Mouse (Mus musculus): ENCODE results near the gene Gabarapl1. TPM values are rescaled to one million over a fixed set of nuclear protein-coding genes. Genes with fewer than 3 reads are reported as not detected.
"Not testable (repeated sequence)": the region's sequence is repeated elsewhere in the genome, so short reads cannot be mapped to it uniquely, and the experiment has no call there.

Gabarapl1 gene
- polyA plus RNA-seq (2015; fragmentation: Nextera tagmentation; extraction: Ambion mirVana): 74.1 and 77.7 TPM in 2 replicates

DNA sequence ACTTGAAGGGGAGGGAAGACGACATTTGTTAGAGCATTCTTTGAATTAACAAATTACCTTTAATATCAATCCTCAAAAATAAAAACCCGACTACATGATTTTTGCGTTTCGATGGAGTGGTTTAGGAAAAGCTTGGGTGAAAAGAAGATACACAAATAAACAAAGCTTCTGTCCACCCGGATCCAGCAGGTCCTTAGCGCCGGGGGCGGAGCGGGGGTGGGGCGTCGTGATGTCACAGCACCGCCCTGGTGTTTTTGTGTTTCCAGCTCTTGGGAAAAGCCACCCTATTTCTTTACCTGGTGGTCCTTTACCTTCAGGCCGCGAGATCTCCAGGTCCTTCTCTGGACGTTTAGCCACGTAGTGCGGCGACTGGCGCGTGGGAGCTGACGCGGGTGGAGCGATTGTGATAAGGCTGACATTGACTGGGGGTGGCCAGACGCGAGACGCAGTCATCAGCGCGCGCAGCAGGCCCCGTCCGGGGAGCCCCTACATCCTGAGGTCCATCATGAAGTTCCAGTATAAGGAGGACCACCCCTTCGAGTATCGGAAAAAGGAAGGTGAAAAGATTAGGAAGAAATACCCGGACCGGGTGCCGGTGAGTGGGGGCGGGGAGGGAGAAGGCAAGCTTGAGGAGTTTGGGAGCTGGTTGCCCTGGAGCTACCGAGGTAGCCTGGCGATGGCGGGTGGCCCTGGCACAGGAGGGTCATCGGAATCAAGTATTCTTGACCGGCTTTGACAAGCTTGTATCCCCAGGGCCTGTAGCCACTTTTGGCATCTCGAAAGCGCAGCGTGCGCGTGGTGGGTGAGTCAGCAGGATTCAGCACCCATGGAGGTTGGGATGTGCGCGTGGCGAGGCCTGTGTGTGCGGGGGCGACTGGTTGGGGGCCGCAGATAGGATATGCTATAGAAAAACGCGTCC, at the start of gene Gabarapl1:
TSS of gene Gabarapl1 (plus strand) at position 219 of the 919 bp plus-strand sequence.
- under 1% methylated on average over 55 of the region's 55 CpGs for WGBS

GRCm38 (mm10) chr6:129494924-129495323, 38.0 kb upstream of the Gabarapl1 start:
- no peaks in the 10 kb centered on the region for H3K36me3 ChIP-seq (ENCODE audit: insufficient read depth, low read length)

More for the DNA sequence above, at the start of gene Gabarapl1:
- peak; percentile 80 for ATAC-seq (ENCODE audit: low FRiP score, low TSS enrichment)
- no peaks in the 10 kb centered on the region for H3K27me3 ChIP-seq (ENCODE audit: insufficient read depth, low read length)
- peak within 1 kb of the TSS; percentile 72 for H3K27ac ChIP-seq (ENCODE audit: low read length)
- peak within 1 kb of the TSS; percentile 81 for H3K9ac ChIP-seq (replicated peaks; ENCODE audit: low read length)
- peak within 1 kb of the TSS; percentile 77 for H3K4me2 ChIP-seq (replicated peaks; ENCODE audit: low read depth, low read length)
- H3K4me1 ChIP-seq (ENCODE audit: insufficient read depth, low read length): peaks cover 21% of the 10 kb centered on the region
- H3K36me3 ChIP-seq (ENCODE audit: insufficient read depth, low read length): 0 out of 2 replicates have a peak, but pooled peaks cover 7% of the 10 kb centered on the region
- no peaks in the 10 kb centered on the region for H3K9me3 ChIP-seq (ENCODE audit: low read length)
- peak within 1 kb of the TSS; percentile 74 for H3K4me3 ChIP-seq (ENCODE audit: low read length)

DNA sequence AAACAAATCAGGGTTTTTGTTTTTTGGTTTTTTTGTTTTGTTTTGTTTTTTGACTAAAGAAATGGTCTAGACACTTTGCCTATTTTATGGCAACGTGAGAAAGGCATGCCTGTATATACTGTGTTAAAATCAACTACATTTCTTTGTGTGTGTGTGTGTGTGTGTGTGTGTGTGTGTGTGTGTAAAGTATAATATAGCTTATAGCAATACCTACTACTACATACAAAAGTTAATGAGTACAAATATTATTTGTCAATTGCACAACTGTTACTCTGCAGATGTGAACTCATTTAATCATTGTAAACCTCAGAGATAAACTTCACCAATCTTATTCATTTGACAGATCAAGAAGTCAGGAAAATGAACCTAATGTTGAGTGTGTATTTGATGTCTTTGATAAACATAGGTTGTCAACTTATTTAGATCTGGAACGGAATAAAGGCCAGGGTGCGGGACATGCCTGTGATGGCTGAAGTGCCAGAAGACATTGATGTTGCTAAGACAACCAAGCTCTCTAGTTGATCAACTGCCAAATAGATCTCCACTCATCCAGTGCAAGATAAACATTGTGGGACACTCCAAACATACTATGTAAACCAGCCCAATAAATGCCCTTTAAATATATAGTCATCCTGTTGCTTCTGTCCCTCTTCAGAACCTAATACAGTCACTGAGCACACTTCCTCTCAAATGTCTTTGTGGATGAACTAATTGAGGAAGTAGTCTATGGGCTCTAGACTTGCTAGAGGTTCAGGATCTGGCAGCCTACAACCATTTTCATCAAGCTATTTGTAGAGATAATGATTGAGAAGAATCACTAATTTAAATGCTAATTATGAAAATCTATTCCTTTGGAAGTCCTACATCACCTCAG, 35.4 kb upstream of the Gabarapl1 start:
- H3K36me3 ChIP-seq (ENCODE audit: insufficient read depth, low read length): no peaks in the 10 kb centered on the region
- no peaks in the 10 kb centered on the region for H3K27me3 ChIP-seq (ENCODE audit: insufficient read depth, low read length)
- no peaks in the 10 kb centered on the region for H3K9me3 ChIP-seq (ENCODE audit: low read length)
- H3K4me3 ChIP-seq (ENCODE audit: low read length): no peak overlapping the region
- no peak overlapping the region for H3K27ac ChIP-seq (ENCODE audit: low read length)
- no peak overlapping the region for H3K4me2 ChIP-seq (replicated peaks; ENCODE audit: low read depth, low read length)
- no peak for ATAC-seq (ENCODE audit: low FRiP score, low TSS enrichment)
- no peaks in the 10 kb centered on the region for H3K4me1 ChIP-seq (ENCODE audit: insufficient read depth, low read length)
- no peak overlapping the region for H3K9ac ChIP-seq (replicated peaks; ENCODE audit: low read length)
- WGBS: 88% methylated on average over 3 of the region's 3 CpGs

More at GRCm38 (mm10) chr6:129494924-129495323, 38.0 kb upstream of the Gabarapl1 start:
- Histone ChIP-seq H3K4me3 (ENCODE audit: low read length) (no peak overlapping the region), H3K27me3 (ENCODE audit: insufficient read depth, low read length) (no peaks in the 10 kb centered on the region), H3K9me3 (ENCODE audit: low read length) (no peaks in the 10 kb centered on the region), H3K4me1 (ENCODE audit: insufficient read depth, low read length) (no peaks in the 10 kb centered on the region), H3K9ac (replicated peaks; ENCODE audit: low read length) (no peak overlapping the region), H3K4me2 (replicated peaks; ENCODE audit: low read depth, low read length) (no peak overlapping the region), H3K27ac (ENCODE audit: low read length) (no peak overlapping the region)
- no peak for ATAC-seq (ENCODE audit: low FRiP score, low TSS enrichment)
- 81% methylated on average over 4 of the region's 4 CpGs for WGBS

DNA sequence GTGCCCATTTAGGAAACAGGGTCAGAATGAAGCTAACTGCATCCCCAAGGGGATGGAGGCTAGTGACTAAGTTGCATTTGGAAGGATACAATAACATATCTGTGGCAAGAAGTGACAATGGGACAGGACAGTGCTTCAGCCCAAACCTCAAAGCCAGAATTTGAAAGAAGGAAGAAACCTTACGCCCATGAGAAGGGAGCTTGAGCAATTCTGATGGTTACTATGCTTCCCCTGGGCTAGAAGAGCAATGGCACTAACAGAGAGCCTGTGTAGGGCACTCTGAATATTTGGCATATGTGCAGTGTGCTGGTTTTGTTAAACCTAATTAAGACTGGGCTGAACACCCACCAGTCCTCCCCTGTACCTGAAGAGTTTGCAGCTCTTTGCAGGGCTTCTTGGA, 33.4 kb upstream of the Gabarapl1 start:
- not testable (repeated sequence) for H3K4me2 ChIP-seq (replicated peaks; ENCODE audit: low read depth, low read length); H3K27me3 ChIP-seq (ENCODE audit: insufficient read depth, low read length); ATAC-seq (ENCODE audit: low FRiP score, low TSS enrichment); H3K36me3 ChIP-seq (ENCODE audit: insufficient read depth, low read length); H3K27ac ChIP-seq (ENCODE audit: low read length); H3K9me3 ChIP-seq (ENCODE audit: low read length); H3K4me3 ChIP-seq (ENCODE audit: low read length); H3K4me1 ChIP-seq (ENCODE audit: insufficient read depth, low read length); H3K9ac ChIP-seq (replicated peaks; ENCODE audit: low read length)
- 96% methylated on average over 1 of the region's 1 CpGs for WGBS

GRCm38 (mm10) chr6:129503471-129503870, 29.5 kb upstream of the Gabarapl1 start:
- no peak overlapping the region for H3K4me2 ChIP-seq (replicated peaks; ENCODE audit: low read depth, low read length)
- no peak overlapping the region for H3K4me3 ChIP-seq (ENCODE audit: low read length)
- no peak overlapping the region for H3K9ac ChIP-seq (replicated peaks; ENCODE audit: low read length)
- peaks cover 6% of the 10 kb centered on the region for H3K9me3 ChIP-seq (ENCODE audit: low read length)
- 90% methylated on average over 2 of the region's 2 CpGs for WGBS
- no peaks in the 10 kb centered on the region for H3K27me3 ChIP-seq (ENCODE audit: insufficient read depth, low read length)
- no peaks in the 10 kb centered on the region for H3K4me1 ChIP-seq (ENCODE audit: insufficient read depth, low read length)
- no peak overlapping the region for H3K27ac ChIP-seq (ENCODE audit: low read length)
- H3K36me3 ChIP-seq (ENCODE audit: insufficient read depth, low read length): no peaks in the 10 kb centered on the region
- ATAC-seq (ENCODE audit: low FRiP score, low TSS enrichment): no peak

GRCm38 (mm10) chr6:129507024-129507423, 25.9 kb upstream of the Gabarapl1 start, which contains the start of gene Olr1:
Gene Olr1, minus strand, starts transcription at chr6:129507165.
- Histone ChIP-seq H3K27ac (ENCODE audit: low read length) (no peak within 1 kb of the TSS), H3K4me3 (ENCODE audit: low read length) (no peak within 1 kb of the TSS), H3K27me3 (ENCODE audit: insufficient read depth, low read length) (no peaks in the 10 kb centered on the region), H3K4me1 (ENCODE audit: insufficient read depth, low read length) (peaks cover 18% of the 10 kb centered on the region), H3K4me2 (replicated peaks; ENCODE audit: low read depth, low read length) (no peak within 1 kb of the TSS), H3K9me3 (ENCODE audit: low read length) (peaks cover 6% of the 10 kb centered on the region), H3K9ac (replicated peaks; ENCODE audit: low read length) (no peak within 1 kb of the TSS), H3K36me3 (ENCODE audit: insufficient read depth, low read length) (no peaks in the 10 kb centered on the region)
- ATAC-seq (ENCODE audit: low FRiP score, low TSS enrichment): no peak
- whole genome bisulfite sequencing: 83% methylated on average over 9 of the region's 9 CpGs

DNA sequence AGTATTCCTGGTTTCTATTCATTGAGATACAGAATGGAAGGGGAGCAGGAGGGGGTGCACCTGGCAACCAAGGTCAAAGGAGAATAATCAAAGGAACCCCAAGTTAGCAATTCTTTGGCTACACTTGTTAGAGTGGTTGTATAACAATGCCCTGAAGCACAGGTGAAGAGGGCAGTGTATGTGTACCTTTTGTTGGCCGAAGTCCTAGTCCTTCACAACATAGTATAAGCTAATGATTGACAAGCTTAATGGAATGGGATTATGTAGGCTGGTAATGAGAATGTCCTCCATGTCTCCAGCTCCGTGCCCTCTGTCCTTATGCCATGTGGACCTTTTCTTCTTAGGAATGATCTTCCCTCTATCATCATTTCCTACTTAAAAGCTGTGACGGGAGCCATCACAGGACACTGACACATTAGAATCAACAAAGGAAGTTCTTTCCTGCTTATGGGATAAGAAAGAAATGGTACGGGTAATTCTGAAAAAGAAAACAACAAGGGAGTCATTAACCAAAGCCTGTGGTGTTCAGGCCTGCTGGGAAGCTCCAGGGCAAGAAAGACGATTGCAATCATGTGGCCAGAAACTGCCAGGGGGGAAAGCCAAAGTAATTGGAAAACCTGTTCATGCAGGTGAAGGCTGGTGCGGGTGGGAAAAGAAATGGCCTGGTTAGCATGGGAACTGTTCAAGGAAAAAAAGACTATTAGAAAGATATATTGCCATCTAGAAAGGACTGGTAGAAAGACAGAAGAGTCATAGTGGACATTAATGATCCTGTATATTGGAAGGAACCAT, 22.6 kb upstream of the Gabarapl1 start:
- no peak overlapping the region for H3K9ac ChIP-seq (replicated peaks; ENCODE audit: low read length)
- peaks cover 37% of the 10 kb centered on the region for H3K4me1 ChIP-seq (ENCODE audit: insufficient read depth, low read length)
- ATAC-seq (ENCODE audit: low FRiP score, low TSS enrichment): peak; percentile 83
- H3K27ac ChIP-seq (ENCODE audit: low read length): peak overlapping the region; percentile 64
- no peak overlapping the region for H3K4me3 ChIP-seq (ENCODE audit: low read length)
- H3K36me3 ChIP-seq (ENCODE audit: insufficient read depth, low read length): no peaks in the 10 kb centered on the region
- H3K9me3 ChIP-seq (ENCODE audit: low read length): no peaks in the 10 kb centered on the region
- no peak overlapping the region for H3K4me2 ChIP-seq (replicated peaks; ENCODE audit: low read depth, low read length)
- 50% methylated on average over 6 of the region's 6 CpGs for WGBS
- no peaks in the 10 kb centered on the region for H3K27me3 ChIP-seq (ENCODE audit: insufficient read depth, low read length)

DNA sequence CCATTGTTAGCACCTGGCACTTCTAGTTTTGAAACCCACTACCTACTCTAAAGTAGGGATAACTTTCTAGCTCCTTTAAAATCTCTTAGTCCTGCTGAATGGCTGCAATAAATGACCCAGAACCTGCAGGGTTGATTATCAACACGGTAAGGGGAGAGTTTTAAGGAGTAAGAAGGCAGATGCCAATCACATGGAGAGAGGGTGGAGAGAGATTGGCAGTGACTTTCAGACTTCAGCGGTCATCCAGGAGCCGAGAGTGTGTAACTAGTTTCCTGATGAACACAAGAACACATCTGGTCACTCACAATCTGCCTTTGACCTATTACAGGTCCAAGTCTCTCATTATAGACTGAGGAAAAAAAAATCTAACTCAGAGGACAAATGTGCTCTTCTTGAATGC, 20.6 kb upstream of the Gabarapl1 start, which contains the start of gene Tmem52b:
TSS of gene Tmem52b (plus strand) at position 189 of the 400 bp plus-strand sequence.
- peak within 1 kb of the TSS; percentile 23 for H3K4me3 ChIP-seq (ENCODE audit: low read length)
- peak within 1 kb of the TSS; percentile 20; the same call in 1 of the 2 replicates for H3K4me2 ChIP-seq (replicated peaks; ENCODE audit: low read depth, low read length)
- no peaks in the 10 kb centered on the region for H3K27me3 ChIP-seq (ENCODE audit: insufficient read depth, low read length)
- no peaks in the 10 kb centered on the region for H3K36me3 ChIP-seq (ENCODE audit: insufficient read depth, low read length)
- H3K9me3 ChIP-seq (ENCODE audit: low read length): no peaks in the 10 kb centered on the region
- no peak; the same call in 1 of the 2 replicates for ATAC-seq (ENCODE audit: low FRiP score, low TSS enrichment)
- peak within 1 kb of the TSS; percentile 80 for H3K27ac ChIP-seq (ENCODE audit: low read length)
- WGBS: 33% methylated on average over 3 of the region's 3 CpGs
- H3K4me1 ChIP-seq (ENCODE audit: insufficient read depth, low read length): peaks cover 37% of the 10 kb centered on the region
- H3K9ac ChIP-seq (replicated peaks; ENCODE audit: low read length): 0 out of 2 replicates have a peak within 1 kb of the TSS, but pooled peaks have one; percentile 43

DNA sequence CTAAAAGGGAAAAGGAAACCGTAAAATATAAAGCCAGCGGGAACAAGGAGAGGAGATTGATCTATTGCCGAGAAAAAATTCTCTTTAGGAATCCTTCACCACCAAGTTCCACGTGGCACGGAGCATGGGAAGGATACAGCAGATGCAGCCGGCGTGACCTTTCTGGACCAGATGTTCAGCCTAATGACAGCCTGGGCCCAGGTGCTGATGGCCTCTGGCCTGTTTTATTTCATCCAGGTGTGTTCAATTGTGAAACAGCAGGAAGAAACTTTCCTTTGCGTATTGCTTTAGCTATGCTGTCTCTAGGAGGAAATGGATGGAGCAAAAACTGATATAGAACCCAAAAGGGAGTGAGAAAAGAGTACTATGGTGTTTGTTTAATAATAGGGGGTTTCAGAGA, 20.1 kb upstream of the Gabarapl1 start:
- Histone ChIP-seq H3K4me1 (ENCODE audit: insufficient read depth, low read length) (peaks cover 37% of the 10 kb centered on the region), H3K4me2 (replicated peaks; ENCODE audit: low read depth, low read length) (peak overlapping the region; percentile 20; the same call in 1 of the 2 replicates), H3K36me3 (ENCODE audit: insufficient read depth, low read length) (no peaks in the 10 kb centered on the region), H3K9ac (replicated peaks; ENCODE audit: low read length) (0 out of 2 replicates have a peak overlapping the region, but pooled peaks have one; percentile 37), H3K4me3 (ENCODE audit: low read length) (peak overlapping the region; percentile 23), H3K27ac (ENCODE audit: low read length) (peak overlapping the region; percentile 80), H3K27me3 (ENCODE audit: insufficient read depth, low read length) (no peaks in the 10 kb centered on the region), H3K9me3 (ENCODE audit: low read length) (no peaks in the 10 kb centered on the region)
- no peak for ATAC-seq (ENCODE audit: low FRiP score, low TSS enrichment)
- WGBS: 35% methylated on average over 8 of the region's 8 CpGs
